Mouse (Mus musculus) regulatory T cell (primary cell): ENCODE measurements around the gene Furin.
"Not testable (repeated sequence)": the region's sequence is repeated elsewhere in the genome, so short reads cannot be mapped to it uniquely, and the experiment has no call there.

Experiments
- in situ Hi-C: fragments of 300-600 bp; cut with MboI, MseI; formaldehyde crosslinking; loops from one replicate; pipeline ENCODE4 v1.15.1; 2025; ENCODE audit warnings: high pct_unique_total_duplicates

Furin gene

DNA sequence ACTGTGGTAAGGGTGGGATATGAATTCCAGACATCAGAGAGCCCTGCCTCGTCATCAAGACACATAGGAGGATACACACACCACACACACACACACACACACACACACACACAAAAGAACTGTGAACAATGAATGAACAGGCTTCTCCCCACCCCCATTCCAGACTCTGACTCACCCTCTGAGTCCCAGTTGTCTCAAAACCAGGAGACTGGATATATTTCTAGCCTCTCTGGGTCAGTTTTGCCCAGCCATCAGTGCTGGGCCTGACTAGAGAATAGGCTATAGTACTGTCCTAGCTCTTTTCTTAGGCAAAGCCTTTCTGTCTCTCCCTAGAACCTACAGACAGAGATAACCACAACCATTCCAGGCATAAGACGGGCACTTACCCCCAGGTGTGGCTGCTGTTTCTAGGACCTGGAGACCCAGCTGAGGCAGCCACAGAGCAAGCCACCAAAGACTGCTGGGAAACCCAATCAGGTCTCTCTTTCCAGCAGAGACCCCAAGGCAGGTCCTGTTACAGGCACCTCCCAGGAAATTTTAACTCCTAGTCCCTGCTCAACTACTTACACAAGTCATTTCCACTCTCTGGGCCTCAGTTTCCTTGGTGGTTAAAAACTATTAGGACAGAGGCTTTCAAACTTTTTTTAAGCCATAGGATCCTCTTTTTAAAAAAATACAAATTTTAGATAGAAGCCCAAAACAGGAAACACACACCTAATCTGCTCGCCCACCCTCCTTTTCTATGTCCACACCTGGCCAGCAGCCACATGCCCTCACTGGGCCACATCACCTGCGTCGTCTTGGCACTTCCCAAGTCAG is 4.0 kb downstream of the Furin start:
- in situ Hi-C loops, result no loop called here

DNA sequence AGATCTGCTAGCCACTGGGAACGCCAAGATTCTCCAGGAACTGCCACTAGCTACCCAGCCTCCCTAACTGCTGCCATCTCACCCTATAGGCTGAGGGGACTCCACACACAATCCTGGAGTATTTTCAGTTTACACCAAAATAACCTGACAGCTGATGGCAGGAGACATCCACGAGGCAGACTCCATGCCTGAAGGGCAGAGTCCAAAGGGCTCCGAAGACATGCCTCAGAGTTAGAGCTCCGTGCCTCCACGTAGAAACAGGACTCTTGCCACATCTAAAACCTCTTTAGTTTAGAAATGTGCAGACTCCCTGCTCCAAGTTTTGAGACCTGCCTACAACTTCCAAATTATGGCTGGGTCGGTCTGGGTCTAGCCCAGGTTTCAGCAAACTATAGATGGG is 4.7 kb downstream of the Furin start:
- in situ Hi-C loops, result no loop called here

DNA sequence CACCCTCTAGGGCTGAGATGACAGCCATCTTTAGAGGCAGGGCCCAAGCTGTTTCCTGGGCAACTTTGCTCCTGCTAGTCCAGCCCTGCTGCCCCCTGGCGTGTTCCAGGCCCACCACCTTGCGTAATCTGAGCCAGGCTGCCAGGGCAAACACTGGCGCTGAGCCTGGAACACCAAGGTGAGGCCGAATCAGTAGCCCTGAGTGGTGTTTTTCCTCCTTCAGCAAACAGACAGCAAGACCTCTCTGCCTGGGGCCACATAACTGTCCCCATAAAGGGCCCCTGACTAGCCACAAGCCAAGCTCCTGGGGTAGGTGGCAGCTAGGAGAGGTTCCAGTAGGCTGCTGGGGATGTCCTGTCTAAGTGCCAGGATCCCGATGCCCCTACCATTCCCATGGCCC is 5.1 kb downstream of the Furin start:
- in situ Hi-C loops, result no loop called here

DNA sequence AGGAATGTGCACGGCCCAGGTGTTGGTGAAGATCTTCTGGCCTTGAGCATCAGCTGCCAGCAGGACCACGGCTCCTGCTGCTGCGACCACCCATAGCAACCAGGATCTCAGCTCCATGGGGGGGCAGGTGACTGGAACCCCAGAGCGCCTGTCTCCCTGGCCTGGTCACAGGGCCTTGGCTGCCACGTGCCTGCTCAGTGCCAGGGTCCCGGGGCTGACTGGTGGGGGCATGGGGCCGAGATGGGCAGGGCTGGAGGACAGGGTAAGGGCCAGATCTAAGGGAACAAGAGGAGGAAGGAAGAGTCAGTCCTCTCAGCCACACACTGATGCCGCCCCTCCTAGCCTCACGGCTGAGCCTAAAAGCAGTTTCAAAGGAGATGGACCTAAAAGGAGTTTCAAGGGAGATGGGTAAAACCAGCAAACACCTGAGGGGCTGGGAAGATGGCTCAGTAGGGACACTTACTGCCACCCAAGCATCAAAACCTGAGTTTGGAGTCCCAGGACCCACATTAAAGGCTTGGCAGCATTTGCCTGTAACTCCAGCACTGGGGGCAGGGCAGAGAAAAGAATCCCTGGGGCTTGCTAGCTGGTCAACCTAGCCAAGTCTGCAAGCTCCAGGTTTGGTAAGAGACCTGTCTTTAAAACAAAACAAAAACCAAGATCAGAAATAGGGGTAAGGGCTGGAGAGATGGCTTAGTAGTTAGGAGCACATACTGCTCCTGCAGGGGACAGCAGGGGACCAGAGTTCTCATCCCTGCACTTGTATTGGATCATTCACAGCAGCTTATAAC is 6.4 kb downstream of the Furin start:
- in situ Hi-C loops, result no loop called here

DNA sequence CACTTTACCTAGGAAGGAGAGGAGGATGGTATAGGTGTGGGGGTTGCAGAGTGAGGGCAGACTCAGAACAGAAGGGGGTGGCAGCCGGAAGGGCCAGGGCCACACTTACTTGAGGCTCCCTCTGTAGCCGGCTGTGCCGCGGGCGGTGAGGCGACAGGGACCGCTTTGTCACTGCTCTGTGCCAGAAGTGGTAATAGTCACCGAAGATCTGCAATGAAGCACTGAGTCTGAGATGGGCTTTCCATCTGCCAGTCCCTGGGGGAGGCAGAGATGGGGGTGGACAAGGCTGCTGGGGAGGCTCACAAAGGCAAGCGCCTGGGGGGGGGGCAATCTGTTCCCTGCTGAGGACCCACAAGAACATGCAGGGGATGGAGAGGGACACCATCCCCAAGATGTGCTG is 7.2 kb downstream of the Furin start:
- in situ Hi-C loops, result no loop called here

DNA sequence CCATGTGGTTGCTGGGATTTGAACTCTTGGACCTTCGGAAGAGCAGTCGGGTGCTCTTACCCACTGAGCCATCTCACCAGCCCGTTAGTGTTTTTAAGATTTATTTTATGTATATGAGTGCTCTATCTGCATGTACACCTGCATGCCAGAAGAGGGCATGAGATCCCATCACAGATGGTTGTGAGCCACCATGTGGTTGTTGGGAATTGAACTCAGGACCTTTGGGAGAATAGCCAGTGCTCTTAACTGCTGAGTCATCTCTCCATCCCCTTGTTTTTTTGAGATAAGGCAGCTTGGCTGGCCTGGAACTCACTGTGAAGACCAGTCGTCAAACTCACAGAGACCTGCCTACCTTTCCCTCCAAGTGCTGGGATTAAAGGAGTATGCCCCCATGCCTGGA is 8.8 kb downstream of the Furin start:
- in situ Hi-C loops, result not testable (repeated sequence)

DNA sequence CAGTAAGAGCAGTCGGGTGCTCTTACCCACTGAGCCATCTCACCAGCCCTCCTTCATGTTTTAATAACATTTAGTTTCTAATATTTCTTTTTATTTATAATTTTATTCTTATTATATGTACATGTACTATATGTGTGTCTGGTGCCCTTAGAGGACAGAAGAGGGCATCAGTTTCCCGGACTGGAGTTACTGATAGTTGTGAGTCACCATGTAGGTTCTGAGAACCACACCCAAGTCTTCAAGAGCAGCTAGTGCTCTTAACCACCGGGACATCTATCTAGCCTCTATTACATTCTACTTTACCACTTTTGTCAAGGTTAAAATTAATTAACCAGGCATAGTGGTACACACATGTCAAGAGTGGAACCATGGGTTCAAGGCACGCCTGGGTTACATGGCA is 10.6 kb downstream of the Furin start:
- in situ Hi-C loops, result loop anchor here (5.0 kb wide), 2 partner anchors 38 to 98 kb away; no protein-coding TSS in a partner anchor

DNA sequence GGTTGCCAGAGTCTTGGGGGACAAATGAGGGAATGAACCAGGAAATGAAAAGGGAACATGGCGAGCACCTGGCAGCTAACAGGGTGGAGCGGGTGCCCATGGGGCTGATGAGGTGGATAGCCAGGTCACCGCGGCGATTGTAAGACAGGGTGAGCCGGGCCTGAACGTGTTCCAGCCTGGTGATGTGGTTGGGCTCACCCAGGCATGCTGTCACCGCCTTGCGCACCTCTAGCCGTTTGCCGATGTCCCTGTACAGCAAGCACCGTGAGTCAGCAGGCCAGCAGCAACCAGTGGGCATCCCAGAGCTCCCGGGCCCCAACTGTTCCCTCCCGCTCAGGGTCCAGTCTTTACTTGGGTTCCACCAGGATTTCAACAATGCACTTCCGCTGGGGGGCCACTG is 13.1 kb downstream of the Furin start:
- in situ Hi-C loops, result loop anchor here (5.0 kb wide), 2 partner anchors 40 to 100 kb away; no protein-coding TSS in a partner anchor

DNA sequence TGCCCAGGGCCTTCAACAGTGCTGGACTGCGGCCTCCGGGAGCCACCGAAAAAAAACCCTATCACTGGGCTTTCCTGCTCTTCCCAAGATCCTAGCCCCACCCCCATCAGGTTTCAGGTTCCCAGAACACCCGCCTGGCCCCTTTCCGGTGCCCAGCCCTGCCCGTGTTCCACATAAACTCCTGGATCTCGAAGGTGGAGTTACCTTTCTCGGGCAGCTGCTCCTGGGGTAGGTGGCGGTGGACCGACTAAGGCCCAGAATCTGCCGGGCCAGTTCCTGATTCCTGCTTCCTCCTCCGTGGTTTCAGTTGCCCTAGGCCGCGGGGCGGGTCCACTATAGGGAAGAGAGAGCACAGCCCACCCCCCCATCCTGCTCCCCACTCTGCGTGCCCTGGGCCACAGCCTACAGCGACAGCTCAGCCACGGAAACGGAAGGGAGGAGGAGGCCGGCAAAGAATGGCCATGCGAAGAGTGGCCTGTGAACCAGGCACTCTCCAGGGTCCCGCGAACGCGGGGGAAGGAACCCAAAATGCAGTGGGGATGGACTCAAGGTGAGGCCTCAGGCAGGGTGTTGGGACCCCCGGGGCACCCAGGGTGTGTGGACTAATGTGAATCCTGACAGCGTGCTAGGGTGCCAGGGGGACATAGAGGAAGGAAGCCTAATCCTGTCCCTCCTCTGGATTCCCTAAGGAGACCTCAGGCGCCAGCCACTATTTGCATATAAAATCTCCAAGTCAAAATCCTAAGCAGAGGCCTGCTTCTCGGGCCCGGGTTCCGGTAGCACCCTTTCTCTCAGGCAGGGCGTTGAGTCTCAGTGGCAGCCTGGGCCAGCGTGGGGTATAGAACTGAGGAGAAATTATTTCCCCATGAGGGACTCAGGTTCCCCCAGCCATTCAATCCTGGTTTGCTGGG is 17.3 kb downstream of the Furin start, which contains the start of gene Fes:
TSS of gene Fes (minus strand) at position 314 of the 911 bp plus-strand sequence.
- in situ Hi-C loops, result loop anchor here (5.0 kb wide), 2 partner anchors 84 to 194 kb away; no protein-coding TSS in a partner anchor

DNA sequence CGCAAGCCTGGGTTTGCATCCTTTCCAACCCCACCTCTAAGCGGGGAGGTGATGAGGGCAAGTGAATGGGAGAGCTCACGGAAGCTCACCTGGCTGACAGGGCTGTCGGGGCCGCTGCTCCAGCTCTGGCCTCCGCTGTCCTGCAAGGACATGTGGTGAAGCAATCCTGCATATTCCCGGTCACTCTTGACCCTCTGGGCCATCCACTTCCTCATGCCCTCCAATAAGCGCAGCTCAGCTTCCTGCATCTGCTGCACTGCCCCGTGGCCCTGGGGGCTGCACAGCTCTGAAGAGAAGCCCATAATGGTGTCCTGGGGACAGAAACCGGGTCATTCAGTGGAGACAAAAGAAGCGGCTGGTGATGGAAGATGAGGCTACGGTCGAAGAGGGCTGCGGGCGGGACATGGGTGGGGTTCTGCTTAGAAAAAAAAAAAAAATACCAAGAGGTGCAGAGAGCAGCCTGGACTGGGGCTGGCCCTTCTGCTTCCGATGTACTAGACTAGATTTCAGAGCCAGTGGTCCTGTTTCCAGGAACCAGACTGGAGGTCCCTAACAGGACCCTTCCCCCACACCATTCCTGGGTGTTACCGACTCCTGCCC is 18.1 kb downstream of the Furin start:
- in situ Hi-C loops, result loop anchor here (5.0 kb wide), 2 partner anchors 85 to 195 kb away; no protein-coding TSS in a partner anchor

DNA sequence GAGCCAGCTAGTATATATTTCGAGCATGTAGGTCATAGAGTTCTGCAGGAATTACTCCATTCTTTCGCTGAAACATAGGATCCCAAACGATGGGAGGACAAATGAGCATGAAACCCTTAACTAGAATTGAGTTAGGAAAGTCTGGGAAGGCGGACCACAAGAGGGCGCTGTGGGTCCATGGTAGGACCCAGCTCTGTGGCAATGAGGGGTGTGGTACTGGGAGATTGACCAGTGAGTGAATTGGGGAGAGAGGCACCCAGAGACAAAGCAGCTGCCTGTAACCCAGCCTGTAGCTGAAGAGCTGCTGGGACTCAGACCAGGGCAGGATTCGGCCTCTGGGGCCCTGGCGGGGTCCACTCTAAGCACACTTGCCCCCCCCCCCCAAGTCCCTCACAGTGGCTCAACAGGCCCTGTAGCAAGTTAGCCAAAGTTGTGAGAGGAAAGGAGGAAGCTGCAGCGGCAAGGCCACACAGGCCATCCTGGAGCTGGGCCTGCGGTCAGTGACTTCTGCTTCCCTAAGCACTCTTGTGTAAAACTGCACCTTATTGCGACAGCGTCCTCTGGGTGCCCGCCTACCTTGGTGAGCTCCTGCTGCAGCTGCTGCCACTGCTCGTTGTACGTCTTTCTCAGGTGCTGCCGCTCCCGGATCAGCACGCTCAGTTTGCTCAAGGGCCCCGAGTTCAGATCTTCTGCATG is 18.9 kb downstream of the Furin start:
- in situ Hi-C loops, result loop anchor here (5.0 kb wide), 2 partner anchors 86 to 196 kb away; no protein-coding TSS in a partner anchor

DNA sequence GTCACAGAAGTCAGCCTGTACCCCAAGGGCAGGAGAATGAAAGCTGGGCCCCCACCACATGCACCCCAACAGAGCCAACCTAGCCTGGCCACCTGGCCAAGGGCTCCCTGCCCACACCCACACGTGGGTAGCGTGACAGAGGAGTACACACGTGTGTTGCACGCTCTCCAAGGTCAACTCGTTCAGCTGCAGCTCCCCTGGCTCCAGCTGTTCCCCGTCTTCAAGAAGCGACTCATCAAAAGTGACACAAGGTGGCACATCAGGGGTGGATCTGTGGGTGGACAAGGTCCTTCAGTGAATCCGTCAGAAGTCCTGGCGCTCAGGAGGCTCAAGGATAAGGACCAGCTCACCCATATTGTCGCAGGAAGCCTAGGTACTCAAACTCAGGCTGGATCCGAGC is 22.3 kb downstream of the Furin start:
- in situ Hi-C loops, result no loop called here

DNA sequence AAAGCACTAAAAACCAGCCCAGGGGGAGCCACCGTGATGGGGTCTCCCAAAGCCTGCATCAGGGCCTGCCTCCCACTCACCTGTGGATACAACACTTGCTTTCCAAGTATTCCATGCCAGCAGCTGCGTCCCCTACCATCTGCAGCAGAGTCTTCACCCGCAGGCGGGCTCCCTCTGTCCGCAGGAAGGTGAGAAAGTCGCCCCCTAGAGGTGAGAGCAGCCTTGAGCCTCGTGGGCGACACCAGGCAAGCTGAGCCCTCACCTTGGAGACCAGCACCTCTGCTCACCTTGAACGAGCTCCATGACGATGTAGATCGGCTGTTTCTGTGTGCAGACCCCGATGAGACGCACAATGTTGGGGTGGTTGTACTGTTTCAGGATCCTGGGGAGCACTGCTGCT is 25.7 kb downstream of the Furin start:
- in situ Hi-C loops, result loop anchor here (5.0 kb wide), 1 partner anchor 37 kb away; the partner anchor contains the start of genes Hddc3 and Unc45a

DNA sequence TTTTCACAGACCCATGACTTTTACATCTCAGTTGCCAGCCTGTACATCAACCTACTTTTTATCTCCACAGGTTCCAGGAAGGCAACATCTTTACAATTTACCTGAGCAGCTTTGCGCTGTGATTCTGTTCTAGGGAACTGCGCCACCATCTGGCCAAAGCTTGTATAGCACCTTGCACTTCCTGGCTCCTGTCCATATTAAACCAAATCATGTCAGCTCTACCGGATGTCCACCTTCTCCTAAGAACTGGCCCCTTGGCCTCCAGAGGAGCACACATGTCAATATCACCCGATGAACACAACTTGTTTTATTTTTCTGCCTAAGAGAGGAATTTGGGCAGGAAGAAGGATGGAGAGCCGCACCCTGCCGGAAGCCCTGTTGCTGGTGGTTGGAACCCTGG is 27.8 kb downstream of the Furin start:
- in situ Hi-C loops, result loop anchor here (5.0 kb wide), 1 partner anchor 35 kb away; the partner anchor contains the start of genes Hddc3 and Unc45a

DNA sequence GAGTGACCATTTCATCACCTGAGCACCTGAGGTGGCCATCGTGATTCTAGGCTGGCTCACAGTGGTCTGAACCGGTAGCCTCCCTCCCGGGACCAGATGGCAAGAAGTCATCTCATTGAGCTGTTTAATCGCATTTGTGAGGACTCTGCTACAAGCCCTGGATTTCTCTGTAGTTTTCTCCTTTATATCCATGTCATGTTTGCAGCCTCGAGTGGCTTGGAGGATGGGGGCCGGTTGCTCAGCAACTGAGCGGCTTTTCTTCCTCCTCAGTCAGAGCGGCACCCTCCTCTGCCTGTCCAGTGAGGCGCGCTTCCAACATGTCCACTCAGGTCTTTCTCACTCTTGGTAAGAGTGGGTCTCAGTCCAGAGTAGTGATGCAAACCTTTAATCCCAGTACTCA is 29.0 kb downstream of the Furin start:
- in situ Hi-C loops, result loop anchor here (5.0 kb wide), 1 partner anchor 34 kb away; the partner anchor contains the start of genes Hddc3 and Unc45a

DNA sequence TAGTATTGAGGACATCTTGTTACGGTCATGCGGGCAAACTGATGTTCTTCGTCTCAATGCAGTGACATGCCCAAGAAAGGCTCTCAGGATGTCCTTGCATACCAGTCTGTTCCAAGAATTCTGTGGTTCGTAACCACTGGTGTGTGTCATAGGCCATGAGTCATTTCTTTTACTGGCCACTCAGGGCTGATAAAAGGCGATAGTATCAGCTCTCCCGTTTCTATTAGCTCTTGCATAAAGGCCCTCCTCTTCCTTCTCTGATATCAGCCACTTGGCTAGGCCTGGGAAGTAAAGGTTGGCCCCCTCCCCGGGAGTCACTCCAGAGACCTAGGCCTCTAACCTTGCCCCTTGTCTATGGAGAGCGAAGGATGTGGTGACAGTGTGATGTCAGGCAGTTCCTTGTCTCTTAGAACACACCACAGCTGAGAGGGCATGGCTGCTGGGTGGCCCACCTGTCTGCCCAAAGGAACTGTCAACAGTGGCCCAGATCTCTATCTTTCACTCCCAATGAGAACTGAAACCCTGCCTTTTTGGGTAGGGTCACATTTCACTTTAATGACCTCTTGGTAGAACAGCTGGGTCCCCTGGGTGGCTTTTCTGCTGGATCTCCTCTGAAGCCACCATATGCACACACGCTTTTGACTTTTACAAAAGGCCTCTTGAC is 29.7 kb downstream of the Furin start:
- in situ Hi-C loops, result loop anchor here (5.0 kb wide), 1 partner anchor 33 kb away; the partner anchor contains the start of genes Hddc3 and Unc45a

DNA sequence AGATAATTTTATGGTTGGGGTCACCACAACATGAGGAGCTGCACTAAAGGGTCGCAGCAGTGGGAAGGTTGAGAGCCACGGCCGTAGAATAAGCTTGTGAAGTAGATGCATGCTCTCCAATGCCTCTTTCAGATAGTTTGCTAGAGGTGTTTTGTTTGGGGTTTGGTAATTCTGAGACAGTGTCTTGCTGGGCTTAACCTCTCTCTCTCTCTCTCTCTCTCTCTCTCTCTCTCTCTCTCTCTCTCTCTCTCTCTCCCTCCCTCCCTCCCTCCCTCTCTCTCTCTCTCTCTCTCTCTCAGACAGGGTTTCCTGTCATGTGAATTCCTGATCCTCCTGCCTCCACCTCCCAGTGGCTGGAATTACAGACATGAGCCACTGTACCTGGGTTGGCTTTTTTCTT is 30.5 kb downstream of the Furin start:
- in situ Hi-C loops, result loop anchor here (5.0 kb wide), 1 partner anchor 32 kb away; the partner anchor contains the start of genes Hddc3 and Unc45a

DNA sequence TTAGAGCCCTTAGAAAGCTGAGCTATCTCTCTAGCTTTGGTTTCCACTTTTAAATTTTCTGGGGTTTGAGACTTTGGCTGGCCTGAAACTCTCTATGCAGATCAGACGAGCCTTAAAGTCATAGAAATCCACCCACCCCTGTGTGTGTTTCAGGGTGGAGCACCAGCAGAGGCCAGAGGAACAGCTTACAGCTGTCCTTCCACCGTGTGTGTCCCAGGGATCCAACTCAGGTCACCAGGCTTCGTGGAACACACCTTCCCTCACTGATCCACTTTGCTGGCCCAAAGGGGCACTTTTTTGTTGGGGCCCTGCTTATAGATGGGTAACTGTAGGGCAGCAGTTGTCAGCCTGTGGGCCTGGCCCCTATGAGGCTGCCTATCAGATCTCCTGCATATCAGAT is 31.0 kb downstream of the Furin start:
- in situ Hi-C loops, result no loop called here

DNA sequence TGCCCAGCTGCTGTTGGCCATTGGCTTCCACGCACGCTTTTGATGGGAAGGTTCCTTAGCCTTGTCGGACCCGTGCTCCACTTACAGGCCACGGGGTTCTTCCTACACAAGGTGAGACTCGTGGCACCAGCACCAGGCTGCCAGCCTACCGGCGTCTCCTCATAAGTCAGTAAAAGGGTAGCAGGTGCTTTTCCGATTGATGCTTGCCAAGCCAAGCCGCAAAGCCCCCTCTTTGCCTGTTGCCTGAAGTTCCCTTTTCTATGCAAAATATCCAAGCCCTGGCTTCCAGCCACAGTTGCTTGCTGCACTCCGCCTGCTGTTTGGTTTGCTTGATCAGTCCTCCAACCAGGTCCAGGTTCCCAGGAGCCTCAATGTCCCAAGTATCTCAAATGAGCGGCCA is 31.4 kb downstream of the Furin start:
- in situ Hi-C loops, result no loop called here
